Mouse (Mus musculus): ENCODE results near the gene Lce1d. TPM values are rescaled to one million over a fixed set of nuclear protein-coding genes. Genes with fewer than 3 reads are reported as not detected.
A peak's percentile ranks its signal among the peaks of the same experiment; 100 is the strongest.
"Not testable (repeated sequence)": the region's sequence is repeated elsewhere in the genome, so short reads cannot be mapped to it uniquely, and the experiment has no call there.

The Lce1d gene
- not detected for polyA plus RNA-seq (2021)

DNA sequence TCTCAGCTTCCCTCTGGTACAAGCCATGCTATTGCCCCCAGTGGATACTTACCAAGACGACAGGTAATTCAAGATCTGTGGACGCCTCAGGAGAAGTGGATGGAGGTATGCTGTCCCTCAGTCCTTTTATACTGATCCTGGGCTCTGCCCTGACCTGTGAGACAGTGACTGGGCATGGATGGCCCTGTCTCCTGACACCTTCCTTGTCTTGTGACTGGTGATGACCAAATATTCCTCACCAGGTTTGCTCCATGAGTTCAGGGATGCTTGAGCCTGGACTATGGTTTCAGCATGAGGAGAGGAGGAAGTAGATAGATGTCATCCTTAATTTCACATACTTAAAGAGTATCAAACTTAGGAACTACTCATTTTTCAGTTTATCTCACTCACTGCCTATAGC is at the start of gene Lce1d:
Lce1d (minus strand) TSS at position 101 of the 400 bp plus-strand sequence.
- DNase-seq (ENCODE audit: low read depth, low spot score): no peak
- ChIA-PET POLR2A (no interaction called here), CTCF (no interaction called here)
- ATAC-seq: no peak
- no peaks in the 10 kb centered on the region for H3K27me3 ChIP-seq
- no peak for TF ChIP-seq CTCF (IDR thresholded peaks at IDR 0.05)
- in situ Hi-C loops (cut with MboI; ENCODE audit: low pct_unique_long_range_greater_than_20kb): no loop called here

GRCm38 (mm10) chr3:92722631-92723030 is 35.6 kb upstream of the Lce1d start:
- DNase-seq (ENCODE audit: low read depth, low spot score) (no peak), ATAC-seq (no peak)
- ChIA-PET POLR2A (no interaction called here), CTCF (no interaction called here)
- in situ Hi-C loops (cut with MboI; ENCODE audit: low pct_unique_long_range_greater_than_20kb): no loop called here
- H3K27me3 ChIP-seq: peaks cover 3% of the 10 kb centered on the region
- no peak for TF ChIP-seq CTCF (IDR thresholded peaks at IDR 0.05)

DNA sequence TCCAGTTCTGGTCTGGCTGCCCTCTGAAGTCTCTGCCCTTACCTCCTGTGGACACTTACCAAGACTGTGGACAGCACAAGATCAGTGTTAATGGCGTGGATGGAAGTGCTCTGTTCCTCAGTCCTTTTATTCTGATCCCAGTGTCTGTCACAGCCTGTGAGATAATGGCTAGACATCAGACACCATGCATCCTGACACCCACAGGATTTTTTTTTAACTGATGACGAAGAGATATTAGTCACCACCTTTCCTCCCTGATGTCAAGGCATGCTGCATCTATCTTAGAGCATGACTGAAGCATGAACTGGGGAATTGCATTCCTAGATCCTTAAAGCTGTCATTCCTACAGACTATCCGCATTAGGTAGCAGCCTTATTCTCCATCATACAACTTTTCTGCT is 33.2 kb upstream of the Lce1d start, which contains the start of gene Lce1f:
Lce1f (minus strand) TSS at position 101 of the 400 bp plus-strand sequence.
- ATAC-seq (no peak), DNase-seq (ENCODE audit: low read depth, low spot score) (no peak)
- CTCF ChIA-PET: no interaction called here
- in situ Hi-C loops (cut with MboI; ENCODE audit: low pct_unique_long_range_greater_than_20kb): no loop called here
- POLR2A ChIA-PET: no interaction called here
- no peak for TF ChIP-seq CTCF (IDR thresholded peaks at IDR 0.05)
- peaks cover 3% of the 10 kb centered on the region for H3K27me3 ChIP-seq

DNA sequence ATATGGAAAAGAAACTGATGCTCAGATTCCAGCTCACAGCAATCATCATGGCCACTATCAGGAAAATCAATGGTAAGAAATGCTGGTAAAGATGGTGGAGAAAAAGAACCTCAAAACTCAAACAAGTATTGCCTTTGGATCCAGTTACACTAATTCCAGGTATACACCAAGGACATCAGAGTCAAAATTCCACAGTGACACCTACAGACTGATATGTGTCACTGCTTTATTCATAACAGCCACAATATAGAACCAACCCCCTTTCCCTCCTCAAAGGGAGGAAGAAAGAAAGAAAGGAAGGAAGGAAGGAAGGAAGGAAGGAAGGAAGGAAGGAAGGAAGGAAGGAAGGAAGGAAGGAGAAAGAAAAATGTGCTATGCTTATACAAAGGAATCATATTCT is 28.1 kb upstream of the Lce1d start:
- peaks cover 4% of the 10 kb centered on the region for H3K27me3 ChIP-seq
- peak; percentile 57 for ATAC-seq
- TF ChIP-seq CTCF (IDR thresholded peaks at IDR 0.05): peak; percentile 15
- ChIA-PET POLR2A (no interaction called here), CTCF (interaction anchor here (1.1 to 1.4 kb wide), 2 partner anchors 11 to 14 kb away, joined by 3 read pairs; no protein-coding TSS in a partner anchor)
- in situ Hi-C loops (cut with MboI; ENCODE audit: low pct_unique_long_range_greater_than_20kb): no loop called here
- DNase-seq (ENCODE audit: low read depth, low spot score): no peak

DNA sequence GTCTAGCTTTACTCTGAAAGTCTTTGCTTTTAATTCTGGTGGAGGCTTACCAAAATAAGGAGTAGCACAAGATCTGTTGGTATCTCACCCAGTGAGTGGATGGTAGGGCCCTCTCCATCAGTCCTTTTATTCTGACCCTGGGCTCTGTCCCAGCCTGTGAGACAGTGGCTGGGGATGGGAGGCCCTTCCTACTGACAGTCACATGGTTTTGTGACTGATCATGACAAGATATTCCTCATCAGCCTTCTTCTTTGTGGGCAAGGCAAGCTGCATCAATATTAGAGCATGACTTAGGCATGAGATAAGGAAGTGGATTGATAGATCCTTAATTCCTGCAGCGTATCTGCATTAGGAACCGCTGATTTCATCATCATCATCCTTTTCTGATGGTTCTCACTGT is 22.0 kb upstream of the Lce1d start, which contains the start of gene Lce1e:
Lce1e (minus strand) TSS at position 101 of the 400 bp plus-strand sequence.
- peaks cover 4% of the 10 kb centered on the region for H3K27me3 ChIP-seq
- no peak for TF ChIP-seq CTCF (IDR thresholded peaks at IDR 0.05)
- in situ Hi-C loops (cut with MboI; ENCODE audit: low pct_unique_long_range_greater_than_20kb): no loop called here
- CTCF ChIA-PET: no interaction called here
- ATAC-seq (no peak), DNase-seq (ENCODE audit: low read depth, low spot score) (no peak)
- POLR2A ChIA-PET: no interaction called here

DNA sequence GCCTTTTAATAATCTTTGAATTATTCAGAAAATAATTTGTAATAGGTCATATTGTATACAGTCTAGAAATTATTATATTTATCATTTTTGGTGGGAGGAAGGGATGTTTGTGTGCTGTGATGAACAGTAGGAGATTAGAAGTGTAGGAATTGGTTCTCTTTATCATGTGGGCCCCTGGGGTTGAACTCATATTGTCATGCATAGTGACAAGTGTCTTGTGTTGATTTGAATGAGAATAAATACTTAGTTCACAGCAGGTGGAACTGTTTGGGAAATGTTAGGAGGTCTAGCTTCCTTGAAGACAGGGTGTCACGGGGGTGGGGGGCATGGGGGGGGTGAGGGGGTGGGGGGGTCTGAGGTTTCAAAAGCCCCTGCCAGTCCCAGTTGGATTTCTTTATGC is 7.6 kb upstream of the Lce1d start:
- in situ Hi-C loops (cut with MboI; ENCODE audit: low pct_unique_long_range_greater_than_20kb): no loop called here
- ChIA-PET CTCF (no interaction called here), POLR2A (no interaction called here)
- DNase-seq (ENCODE audit: low read depth, low spot score) (no peak), ATAC-seq (no peak)
- TF ChIP-seq CTCF (IDR thresholded peaks at IDR 0.05): no peak
- H3K27me3 ChIP-seq: no peaks in the 10 kb centered on the region

DNA sequence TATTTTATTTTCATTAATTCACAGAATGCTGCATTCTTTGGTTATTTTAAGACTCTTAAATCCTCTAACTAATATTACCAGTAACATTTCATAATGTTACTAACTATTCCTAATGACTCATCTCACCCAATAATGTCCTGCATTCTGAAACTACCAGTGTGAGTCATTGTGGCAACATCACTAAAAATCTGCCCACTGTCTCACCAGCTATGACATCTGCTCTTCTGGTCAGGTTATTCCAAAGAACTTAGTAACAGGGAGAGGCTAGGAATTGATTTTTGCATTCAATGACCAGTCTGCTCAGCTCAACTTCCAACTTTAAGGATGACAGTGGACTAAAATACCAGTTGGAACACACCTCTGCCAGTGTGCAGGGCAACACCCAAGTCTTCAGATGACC is 4.7 kb upstream of the Lce1d start:
- in situ Hi-C loops (cut with MboI; ENCODE audit: low pct_unique_long_range_greater_than_20kb): no loop called here
- ATAC-seq (peak; percentile 54), DNase-seq (ENCODE audit: low read depth, low spot score) (no peak)
- TF ChIP-seq CTCF (IDR thresholded peaks at IDR 0.05): no peak
- POLR2A ChIA-PET: no interaction called here
- H3K27me3 ChIP-seq: no peaks in the 10 kb centered on the region
- CTCF ChIA-PET: no interaction called here

GRCm38 (mm10) chr3:92689154-92689553 is 2.1 kb upstream of the Lce1d start:
- H3K27me3 ChIP-seq; DNase-seq (ENCODE audit: low read depth, low spot score); CTCF ChIA-PET; POLR2A ChIA-PET; ATAC-seq; in situ Hi-C loops (cut with MboI; ENCODE audit: low pct_unique_long_range_greater_than_20kb): not testable (repeated sequence)

DNA sequence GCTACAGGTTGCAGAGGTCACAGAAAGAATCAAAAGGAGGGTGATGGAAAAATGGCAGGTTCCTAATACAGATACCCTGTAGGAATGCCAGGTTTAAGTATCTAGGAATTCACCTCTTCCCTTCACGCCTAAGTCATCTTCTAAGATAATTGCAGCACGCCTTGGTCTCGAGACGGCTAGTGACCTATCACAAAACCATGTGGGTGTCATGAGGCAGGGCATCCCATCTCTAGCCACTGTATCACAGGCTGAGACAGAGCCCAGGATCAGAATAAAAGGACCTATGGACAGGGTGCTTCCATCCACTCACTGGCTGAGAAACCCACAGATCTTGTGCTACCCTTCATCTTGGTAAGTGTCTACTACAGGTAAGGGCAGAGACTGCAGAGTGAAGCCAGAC is 8.1 kb downstream of the Lce1d start, which contains the start of gene Lce1c:
Lce1c (plus strand) TSS at position 301 of the 400 bp plus-strand sequence.
- no peak for DNase-seq (ENCODE audit: low read depth, low spot score)

DNA sequence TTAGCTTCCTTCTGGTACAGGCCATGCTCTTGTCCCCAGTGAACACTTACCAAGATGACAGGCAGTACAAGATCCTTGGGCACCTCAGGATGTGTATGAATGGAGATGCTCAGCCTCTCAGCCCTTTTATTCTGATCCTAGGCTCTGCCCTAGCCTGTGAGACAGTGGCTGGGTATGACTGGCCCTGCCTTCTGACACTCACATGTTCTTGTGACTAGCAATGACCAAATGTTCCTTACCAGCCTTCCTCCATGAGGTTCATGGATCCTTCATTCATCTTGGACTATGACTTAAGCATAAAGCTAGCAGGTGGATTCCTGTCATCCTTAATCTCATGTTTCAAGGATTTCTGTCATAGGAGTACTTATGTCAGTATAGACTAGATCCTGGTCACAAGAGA is 16.8 kb downstream of the Lce1d start, which contains the start of gene Lce1a2:
Lce1a2 (minus strand) TSS at position 101 of the 400 bp plus-strand sequence.
- peaks cover 25% of the 10 kb centered on the region for H3K27me3 ChIP-seq
- ChIA-PET CTCF (interaction anchor here (1.0 kb wide), 1 partner anchor 9 kb away, joined by 3 read pairs; the partner anchor contains the start of gene Lce1c), POLR2A (interaction anchor here (0.7 kb wide), 1 partner anchor 276 kb away, joined by 3 read pairs; no protein-coding TSS in a partner anchor)
- no peak for TF ChIP-seq CTCF (IDR thresholded peaks at IDR 0.05)
- in situ Hi-C loops (cut with MboI; ENCODE audit: low pct_unique_long_range_greater_than_20kb): no loop called here
- DNase-seq (ENCODE audit: low read depth, low spot score) (no peak), ATAC-seq (no peak)

More for the DNA sequence above, 8.1 kb downstream of the Lce1d start, which contains the start of gene Lce1c:
- peaks cover 15% of the 10 kb centered on the region for H3K27me3 ChIP-seq
- POLR2A ChIA-PET: no interaction called here
- in situ Hi-C loops (cut with MboI; ENCODE audit: low pct_unique_long_range_greater_than_20kb): no loop called here
- no peak for TF ChIP-seq CTCF (IDR thresholded peaks at IDR 0.05)
- CTCF ChIA-PET: interaction anchor here (1.3 kb wide), 1 partner anchor 8 kb away, joined by 3 read pairs; no protein-coding TSS in a partner anchor
- no peak for ATAC-seq

GRCm38 (mm10) chr3:92656826-92657225 is 30.2 kb downstream of the Lce1d start, which contains the start of gene Lce1b:
Gene Lce1b (minus strand): TSS chr3:92656926.
- no peak for TF ChIP-seq CTCF (IDR thresholded peaks at IDR 0.05)
- no peaks in the 10 kb centered on the region for H3K27me3 ChIP-seq
- no peak for DNase-seq (ENCODE audit: low read depth, low spot score)
- ChIA-PET POLR2A (no interaction called here), CTCF (interaction anchor here (1.6 kb wide), 2 partner anchors 9 kb away, joined by 3 to 5 read pairs; partner anchors contain the start of gene Lce1a1)
- in situ Hi-C loops (cut with MboI; ENCODE audit: low pct_unique_long_range_greater_than_20kb): no loop called here
- ATAC-seq: no peak

DNA sequence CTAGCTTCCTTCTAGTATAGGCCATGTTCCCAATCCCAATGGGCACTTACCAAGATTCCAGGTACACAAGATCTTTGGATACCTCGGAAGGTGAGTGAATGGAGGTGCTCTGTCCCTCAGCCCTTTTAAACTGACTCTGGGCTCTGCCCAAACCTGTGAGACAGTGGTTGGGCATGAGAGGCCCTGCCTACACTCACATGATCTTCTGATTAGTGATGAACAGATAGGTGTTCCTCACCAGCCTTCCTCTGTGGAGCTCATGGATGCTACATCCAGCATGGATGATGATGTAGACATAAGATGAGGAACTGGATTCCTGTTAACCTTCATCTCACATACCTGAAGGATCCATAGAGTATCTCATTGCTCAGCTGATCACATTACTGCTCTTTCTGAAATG is 38.8 kb downstream of the Lce1d start, which contains the start of gene Lce1a1:
Lce1a1 (minus strand) TSS at position 101 of the 400 bp plus-strand sequence.
- ChIA-PET POLR2A (no interaction called here), CTCF (interaction anchor here (1.3 kb wide), 1 partner anchor 9 kb away, joined by 3 read pairs; the partner anchor contains the start of gene Lce1b)
- H3K27me3 ChIP-seq: peaks cover 4% of the 10 kb centered on the region
- in situ Hi-C loops (cut with MboI; ENCODE audit: low pct_unique_long_range_greater_than_20kb): no loop called here
- no peak for TF ChIP-seq CTCF (IDR thresholded peaks at IDR 0.05)
- DNase-seq (ENCODE audit: low read depth, low spot score) (no peak), ATAC-seq (no peak)
